Mouse (Mus musculus): Measurements from ENCODE around the gene Vezf1. TPM values are rescaled to one million over a fixed set of nuclear protein-coding genes. Genes with fewer than 3 reads are reported as not detected.
"Not testable (repeated sequence)": the region's sequence is repeated elsewhere in the genome, so short reads cannot be mapped to it uniquely, and the experiment has no call there.

Gene Vezf1
- polyA plus RNA-seq, 1 experiment, result 13.3 TPM

GRCm38 (mm10) chr11:88044314-88044713 is 23.8 kb upstream of the Vezf1 start:
- no peak overlapping the region for H3ac ChIP-seq (ENCODE audit: control insufficient read depth, insufficient read length, low read depth)
- peaks cover 9% of the 10 kb centered on the region for H3K36me3 ChIP-seq (ENCODE audit: control insufficient read depth, insufficient read depth)
- H3K79me3 ChIP-seq (ENCODE audit: low read depth), result peaks cover 22% of the 10 kb centered on the region
- no peaks in the 10 kb centered on the region for H3K27me3 ChIP-seq (ENCODE audit: control insufficient read depth, insufficient read depth, insufficient read length)
- no peak overlapping the region for H3K4me3 ChIP-seq (ENCODE audit: insufficient read depth, poor library complexity, severe bottlenecking)
- TF ChIP-seq MYOD1 (IDR thresholded peaks at IDR 0.05; ENCODE audit: control insufficient read depth, insufficient read length, low read depth), result no peak
- no peak for TF ChIP-seq USF1 (IDR thresholded peaks at IDR 0.05; ENCODE audit: low read depth)
- no peak for TF ChIP-seq FOSL1 (IDR thresholded peaks at IDR 0.05; ENCODE audit: insufficient read depth, low read length, poor library complexity, severe bottlenecking)
- no peak for TF ChIP-seq MAX (IDR thresholded peaks at IDR 0.05)
- no peak for TF ChIP-seq CTCF (IDR thresholded peaks at IDR 0.05; ENCODE audit: control insufficient read depth, insufficient read depth, insufficient read length)
- TF ChIP-seq CEBPB (IDR thresholded peaks at IDR 0.05; ENCODE audit: low read depth), result no peak
- TF ChIP-seq MYOG (IDR thresholded peaks at IDR 0.05; ENCODE audit: control insufficient read depth, extremely low read depth, insufficient read length), result no peak
- peaks cover 42% of the 10 kb centered on the region for H3K79me2 ChIP-seq (ENCODE audit: control insufficient read depth, insufficient read depth)

DNA sequence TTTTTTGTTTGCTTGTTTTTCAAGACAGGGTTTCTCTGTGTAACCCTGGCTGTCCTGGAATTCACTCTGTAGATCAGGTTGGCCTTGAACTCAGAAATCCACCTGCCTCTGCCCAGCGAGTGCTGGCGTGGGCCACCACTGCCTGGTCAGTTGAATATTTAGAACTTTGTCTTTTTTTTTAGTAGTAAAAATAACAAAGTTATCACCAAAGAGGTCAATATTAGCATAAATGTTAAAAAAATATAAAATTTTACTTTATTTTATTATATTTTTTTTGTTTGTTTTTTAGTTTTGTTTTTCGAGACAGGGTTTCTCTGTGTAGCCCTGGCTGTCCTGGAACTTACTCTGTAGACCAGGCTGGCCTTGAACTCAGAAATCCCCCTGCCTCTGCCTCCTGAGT is 22.9 kb upstream of the Vezf1 start:
- H3ac ChIP-seq (ENCODE audit: control insufficient read depth, insufficient read length, low read depth); H3K27me3 ChIP-seq (ENCODE audit: control insufficient read depth, insufficient read depth, insufficient read length); H3K4me3 ChIP-seq (ENCODE audit: insufficient read depth, poor library complexity, severe bottlenecking): not testable (repeated sequence)
- peaks cover 50% of the 10 kb centered on the region for H3K79me2 ChIP-seq (ENCODE audit: control insufficient read depth, insufficient read depth)
- H3K79me3 ChIP-seq (ENCODE audit: low read depth), result peaks cover 31% of the 10 kb centered on the region
- H3K36me3 ChIP-seq (ENCODE audit: control insufficient read depth, insufficient read depth), result peaks cover 17% of the 10 kb centered on the region

DNA sequence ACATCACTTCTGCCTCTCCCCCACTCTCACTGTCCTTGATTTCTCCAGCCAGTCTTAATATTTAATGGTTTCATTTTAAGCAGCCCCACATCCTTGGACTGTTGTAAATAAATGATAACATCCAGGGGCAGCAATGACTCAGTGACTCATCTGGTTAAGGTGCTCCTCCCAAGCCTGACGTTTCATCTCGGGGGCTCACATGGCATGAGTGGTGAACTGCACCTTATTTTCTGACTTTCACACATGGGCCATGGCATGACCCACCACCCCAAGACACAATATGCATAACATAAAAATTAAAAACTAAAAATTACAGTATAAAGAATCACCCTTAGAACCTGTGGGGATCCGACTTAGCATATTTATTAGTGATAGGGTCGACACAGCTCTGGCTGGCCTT is 22.2 kb upstream of the Vezf1 start:
- H3K36me3 ChIP-seq (ENCODE audit: control insufficient read depth, insufficient read depth), result peaks cover 24% of the 10 kb centered on the region
- H3K27me3 ChIP-seq (ENCODE audit: control insufficient read depth, insufficient read depth, insufficient read length), result no peaks in the 10 kb centered on the region
- H3ac ChIP-seq (ENCODE audit: control insufficient read depth, insufficient read length, low read depth), result peak overlapping the region; percentile 13
- H3K4me3 ChIP-seq (ENCODE audit: insufficient read depth, poor library complexity, severe bottlenecking), result no peak overlapping the region
- TF ChIP-seq MAX (IDR thresholded peaks at IDR 0.05) (no peak), CEBPB (IDR thresholded peaks at IDR 0.05; ENCODE audit: low read depth) (no peak), MYOG (IDR thresholded peaks at IDR 0.05; ENCODE audit: control insufficient read depth, extremely low read depth, insufficient read length) (no peak), FOSL1 (IDR thresholded peaks at IDR 0.05; ENCODE audit: insufficient read depth, low read length, poor library complexity, severe bottlenecking) (no peak), MYOD1 (IDR thresholded peaks at IDR 0.05; ENCODE audit: control insufficient read depth, insufficient read length, low read depth) (no peak), CTCF (IDR thresholded peaks at IDR 0.05; ENCODE audit: control insufficient read depth, insufficient read depth, insufficient read length) (no peak), USF1 (IDR thresholded peaks at IDR 0.05; ENCODE audit: low read depth) (no peak)
- peaks cover 58% of the 10 kb centered on the region for H3K79me2 ChIP-seq (ENCODE audit: control insufficient read depth, insufficient read depth)
- peaks cover 38% of the 10 kb centered on the region for H3K79me3 ChIP-seq (ENCODE audit: low read depth)

DNA sequence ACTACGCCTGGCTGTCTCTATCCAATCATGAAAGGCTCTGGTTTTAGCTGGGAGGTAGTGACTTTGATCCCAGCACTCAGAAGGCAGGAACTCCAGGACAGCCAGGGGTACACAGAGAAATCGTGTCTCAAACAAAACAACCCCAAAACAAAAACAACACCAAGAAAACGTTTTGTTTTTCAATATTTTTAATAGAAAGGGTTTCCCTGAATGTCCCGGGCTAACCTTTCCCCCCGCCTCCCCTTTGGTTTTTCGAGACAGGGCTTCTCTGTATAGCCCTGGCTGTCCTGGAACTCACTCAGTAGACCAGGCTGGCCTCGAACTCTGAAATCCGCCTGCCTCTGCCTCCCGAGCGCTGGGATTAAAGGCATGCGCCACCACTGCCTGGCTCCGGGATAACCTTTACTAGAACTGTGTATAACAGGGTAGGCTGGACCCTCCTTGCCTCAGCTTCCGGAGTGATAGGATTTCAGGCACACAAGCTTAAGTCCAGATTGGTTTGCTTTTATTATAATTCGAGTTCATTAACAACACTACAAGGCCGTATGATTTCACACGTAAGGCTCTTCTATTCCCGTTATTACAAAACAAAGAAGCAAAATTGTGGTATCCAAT is 21.6 kb upstream of the Vezf1 start:
- no peak for TF ChIP-seq CTCF (IDR thresholded peaks at IDR 0.05; ENCODE audit: control insufficient read depth, insufficient read depth, insufficient read length)
- H3K27me3 ChIP-seq (ENCODE audit: control insufficient read depth, insufficient read depth, insufficient read length), result no peaks in the 10 kb centered on the region
- peaks cover 30% of the 10 kb centered on the region for H3K36me3 ChIP-seq (ENCODE audit: control insufficient read depth, insufficient read depth)
- H3K79me2 ChIP-seq (ENCODE audit: control insufficient read depth, insufficient read depth), result peaks cover 63% of the 10 kb centered on the region
- no peak overlapping the region for H3ac ChIP-seq (ENCODE audit: control insufficient read depth, insufficient read length, low read depth)
- H3K79me3 ChIP-seq (ENCODE audit: low read depth), result peaks cover 44% of the 10 kb centered on the region
- H3K4me3 ChIP-seq (ENCODE audit: insufficient read depth, poor library complexity, severe bottlenecking), result peak overlapping the region; percentile 99

DNA sequence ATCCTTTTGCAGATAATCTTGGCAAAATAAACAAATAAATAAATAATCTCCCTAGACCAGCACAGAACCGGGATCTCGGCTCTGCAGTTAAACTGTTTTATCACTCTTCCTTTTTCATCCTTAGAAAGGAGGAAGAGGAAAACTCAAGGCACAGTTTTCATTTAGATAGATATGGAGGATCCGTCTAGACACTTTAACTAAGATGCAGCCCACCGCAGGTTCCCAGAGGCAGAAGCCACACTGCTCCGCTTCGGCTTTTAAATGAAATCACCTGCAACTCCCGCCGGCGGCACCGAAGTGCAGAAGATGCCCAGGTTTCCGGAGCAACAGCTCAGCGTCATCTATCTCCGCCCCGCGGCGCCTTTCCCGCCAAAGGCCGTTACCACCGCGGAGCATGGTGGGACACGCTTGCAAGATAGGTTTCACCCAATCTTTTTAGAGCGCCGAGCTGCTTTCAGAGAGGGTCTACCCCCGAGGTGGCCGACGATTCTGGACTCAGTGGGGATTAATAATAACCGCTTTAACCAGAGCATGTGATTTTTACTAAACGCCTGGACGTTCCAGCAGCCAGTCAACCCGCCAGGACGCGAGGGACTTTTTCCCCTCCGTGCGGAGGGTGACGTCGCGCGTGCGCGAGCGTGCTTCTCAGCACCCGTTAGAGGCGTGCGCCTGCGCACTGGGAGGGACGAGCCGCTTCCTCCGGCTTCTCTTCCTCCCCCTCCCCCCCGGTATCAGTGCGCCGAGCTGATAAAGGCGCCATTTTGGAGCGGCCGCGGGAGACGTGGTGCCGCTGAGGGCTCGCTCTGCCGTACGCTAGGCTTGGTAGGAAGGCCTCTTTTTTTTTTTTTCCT is 20.9 kb upstream of the Vezf1 start, which contains the start of gene Srsf1:
TSS of gene Srsf1 (plus strand) at position 430 of the 851 bp plus-strand sequence.
- Histone ChIP-seq H3K27me3 (ENCODE audit: control insufficient read depth, insufficient read depth, insufficient read length) (no peaks in the 10 kb centered on the region), H3K4me3 (ENCODE audit: insufficient read depth, poor library complexity, severe bottlenecking) (peak within 1 kb of the TSS; percentile 99), H3K79me2 (ENCODE audit: control insufficient read depth, insufficient read depth) (peaks cover 71% of the 10 kb centered on the region), H3K36me3 (ENCODE audit: control insufficient read depth, insufficient read depth) (peaks cover 37% of the 10 kb centered on the region), H3ac (ENCODE audit: control insufficient read depth, insufficient read length, low read depth) (peak within 1 kb of the TSS; percentile 97), H3K79me3 (ENCODE audit: low read depth) (peaks cover 50% of the 10 kb centered on the region)
- TF ChIP-seq MAX (IDR thresholded peaks at IDR 0.05) (peak; percentile 90), MYOD1 (IDR thresholded peaks at IDR 0.05; ENCODE audit: control insufficient read depth, insufficient read length, low read depth) (no peak)

GRCm38 (mm10) chr11:88047871-88048531 is 20.1 kb upstream of the Vezf1 start:
- Histone ChIP-seq H3K4me3 (ENCODE audit: insufficient read depth, poor library complexity, severe bottlenecking) (peak overlapping the region; percentile 99), H3K79me2 (ENCODE audit: control insufficient read depth, insufficient read depth) (peaks cover 73% of the 10 kb centered on the region), H3ac (ENCODE audit: control insufficient read depth, insufficient read length, low read depth) (peak overlapping the region; percentile 97), H3K79me3 (ENCODE audit: low read depth) (peaks cover 54% of the 10 kb centered on the region), H3K27me3 (ENCODE audit: control insufficient read depth, insufficient read depth, insufficient read length) (no peaks in the 10 kb centered on the region), H3K36me3 (ENCODE audit: control insufficient read depth, insufficient read depth) (peaks cover 46% of the 10 kb centered on the region)
- TF ChIP-seq MAX (IDR thresholded peaks at IDR 0.05) (peak; percentile 62), CTCF (IDR thresholded peaks at IDR 0.05; ENCODE audit: control insufficient read depth, insufficient read depth, insufficient read length) (no peak), MYOG (IDR thresholded peaks at IDR 0.05; ENCODE audit: control insufficient read depth, extremely low read depth, insufficient read length) (no peak)
